Mouse (Mus musculus): Measurements from ENCODE around the gene Schip1. TPM values are rescaled to one million over a fixed set of nuclear protein-coding genes. Genes with fewer than 3 reads are reported as not detected.
A peak's percentile ranks its signal among the peaks of the same experiment; 100 is the strongest.

Gene Schip1
- polyA plus RNA-seq, 1 experiment from 2014 or later: 60.3 TPM

- H3K36me3 ChIP-seq (ENCODE audit: control insufficient read depth, insufficient read depth): no peaks in the 10 kb centered on the region
- H3K9me3 ChIP-seq (replicated peaks; ENCODE audit: control insufficient read depth, low read length): no peaks in the 10 kb centered on the region
- ATAC-seq (replicated peaks; ENCODE audit: extremely low read depth, insufficient read depth, low FRiP score): no peak
- no peak overlapping the region for H3K27ac ChIP-seq (ENCODE audit: low read length)
- WGBS: 69% methylated on average over 4 of the region's 4 CpGs
- H3K4me3 ChIP-seq (ENCODE audit: low read length): no peak overlapping the region
- no peaks in the 10 kb centered on the region for H3K27me3 ChIP-seq (ENCODE audit: control insufficient read depth, insufficient read depth, low read length)
- H3K9ac ChIP-seq (ENCODE audit: low read length): no peak overlapping the region
- H3K4me1 ChIP-seq (ENCODE audit: control insufficient read depth, insufficient read depth, low read length): no peaks in the 10 kb centered on the region
- no peak overlapping the region for H3K4me2 ChIP-seq (ENCODE audit: low read depth, low read length)
Observed at GRCm38 (mm10) chr3:68101343-68101742, 36.7 kb downstream of the Schip1 start.

GRCm38 (mm10) chr3:68105081-68105685, 40.6 kb downstream of the Schip1 start:
- Histone ChIP-seq H3K36me3 (ENCODE audit: control insufficient read depth, insufficient read depth) (no peaks in the 10 kb centered on the region), H3K27ac (ENCODE audit: low read length) (no peak overlapping the region), H3K4me2 (ENCODE audit: low read depth, low read length) (no peak overlapping the region), H3K27me3 (ENCODE audit: control insufficient read depth, insufficient read depth, low read length) (no peaks in the 10 kb centered on the region), H3K4me3 (ENCODE audit: low read length) (no peak overlapping the region), H3K9ac (ENCODE audit: low read length) (no peak overlapping the region), H3K4me1 (ENCODE audit: control insufficient read depth, insufficient read depth, low read length) (no peaks in the 10 kb centered on the region), H3K9me3 (replicated peaks; ENCODE audit: control insufficient read depth, low read length) (no peaks in the 10 kb centered on the region)
- no peak for ATAC-seq (replicated peaks; ENCODE audit: extremely low read depth, insufficient read depth, low FRiP score)
- WGBS: 55% methylated on average over 2 of the region's 2 CpGs

GRCm38 (mm10) chr3:68121338-68121737, 56.7 kb downstream of the Schip1 start:
- Histone ChIP-seq H3K9me3 (replicated peaks; ENCODE audit: control insufficient read depth, low read length) (no peaks in the 10 kb centered on the region), H3K36me3 (ENCODE audit: control insufficient read depth, insufficient read depth) (no peaks in the 10 kb centered on the region), H3K27ac (ENCODE audit: low read length) (0 out of 2 replicates have a peak overlapping the region, but pooled peaks have one; percentile 55), H3K27me3 (ENCODE audit: control insufficient read depth, insufficient read depth, low read length) (no peaks in the 10 kb centered on the region), H3K4me2 (ENCODE audit: low read depth, low read length) (no peak overlapping the region), H3K4me1 (ENCODE audit: control insufficient read depth, insufficient read depth, low read length) (peaks cover 10% of the 10 kb centered on the region), H3K4me3 (ENCODE audit: low read length) (no peak overlapping the region), H3K9ac (ENCODE audit: low read length) (no peak overlapping the region)
- 9% methylated on average over 5 of the region's 5 CpGs for WGBS
- ATAC-seq (replicated peaks; ENCODE audit: extremely low read depth, insufficient read depth, low FRiP score): peak; percentile 60; the same call in 1 of the 2 replicates

GRCm38 (mm10) chr3:68126284-68126856, 61.8 kb downstream of the Schip1 start:
- H3K9ac ChIP-seq (ENCODE audit: low read length): no peak overlapping the region
- 69% methylated on average over 6 of the region's 6 CpGs for WGBS
- H3K9me3 ChIP-seq (replicated peaks; ENCODE audit: control insufficient read depth, low read length): no peaks in the 10 kb centered on the region

GRCm38 (mm10) chr3:68130386-68130785, 65.8 kb downstream of the Schip1 start:
- H3K4me1 ChIP-seq (ENCODE audit: control insufficient read depth, insufficient read depth, low read length): no peaks in the 10 kb centered on the region
- ATAC-seq (replicated peaks; ENCODE audit: extremely low read depth, insufficient read depth, low FRiP score): no peak
- no peak overlapping the region for H3K27ac ChIP-seq (ENCODE audit: low read length)
- H3K4me3 ChIP-seq (ENCODE audit: low read length): no peak overlapping the region
- no peak overlapping the region for H3K4me2 ChIP-seq (ENCODE audit: low read depth, low read length)
- no peaks in the 10 kb centered on the region for H3K27me3 ChIP-seq (ENCODE audit: control insufficient read depth, insufficient read depth, low read length)
- 81% methylated on average over 1 of the region's 1 CpGs for WGBS
- H3K36me3 ChIP-seq (ENCODE audit: control insufficient read depth, insufficient read depth): no peaks in the 10 kb centered on the region
- H3K9me3 ChIP-seq (replicated peaks; ENCODE audit: control insufficient read depth, low read length): no peaks in the 10 kb centered on the region
- no peak overlapping the region for H3K9ac ChIP-seq (ENCODE audit: low read length)

More at GRCm38 (mm10) chr3:68126284-68126856, 61.8 kb downstream of the Schip1 start:
- Histone ChIP-seq H3K27me3 (ENCODE audit: control insufficient read depth, insufficient read depth, low read length) (no peaks in the 10 kb centered on the region), H3K4me3 (ENCODE audit: low read length) (no peak overlapping the region), H3K4me1 (ENCODE audit: control insufficient read depth, insufficient read depth, low read length) (peaks cover 5% of the 10 kb centered on the region; the same call in 1 of the 2 replicates), H3K36me3 (ENCODE audit: control insufficient read depth, insufficient read depth) (no peaks in the 10 kb centered on the region), H3K27ac (ENCODE audit: low read length) (no peak overlapping the region), H3K4me2 (ENCODE audit: low read depth, low read length) (no peak overlapping the region)
- no peak for ATAC-seq (replicated peaks; ENCODE audit: extremely low read depth, insufficient read depth, low FRiP score)

GRCm38 (mm10) chr3:68138833-68139627, 74.4 kb downstream of the Schip1 start:
- H3K27me3 ChIP-seq (ENCODE audit: control insufficient read depth, insufficient read depth, low read length): no peaks in the 10 kb centered on the region
- no peak overlapping the region for H3K4me2 ChIP-seq (ENCODE audit: low read depth, low read length)
- H3K9me3 ChIP-seq (replicated peaks; ENCODE audit: control insufficient read depth, low read length): no peaks in the 10 kb centered on the region
- H3K4me3 ChIP-seq (ENCODE audit: low read length): no peak overlapping the region
- H3K4me1 ChIP-seq (ENCODE audit: control insufficient read depth, insufficient read depth, low read length): no peaks in the 10 kb centered on the region
- no peaks in the 10 kb centered on the region for H3K36me3 ChIP-seq (ENCODE audit: control insufficient read depth, insufficient read depth)
- 69% methylated on average over 5 of the region's 5 CpGs for WGBS
- no peak for ATAC-seq (replicated peaks; ENCODE audit: extremely low read depth, insufficient read depth, low FRiP score)
- no peak overlapping the region for H3K9ac ChIP-seq (ENCODE audit: low read length)
- no peak overlapping the region for H3K27ac ChIP-seq (ENCODE audit: low read length)

- H3K9me3 ChIP-seq (replicated peaks; ENCODE audit: control insufficient read depth, low read length): no peaks in the 10 kb centered on the region
- WGBS: 80% methylated on average over 8 of the region's 8 CpGs
Observed at GRCm38 (mm10) chr3:68150688-68151087, 86.1 kb downstream of the Schip1 start.

GRCm38 (mm10) chr3:68160175-68160574, 95.6 kb downstream of the Schip1 start:
- Histone ChIP-seq H3K4me1 (ENCODE audit: control insufficient read depth, insufficient read depth, low read length) (no peaks in the 10 kb centered on the region), H3K27ac (ENCODE audit: low read length) (no peak overlapping the region), H3K4me2 (ENCODE audit: low read depth, low read length) (no peak overlapping the region), H3K27me3 (ENCODE audit: control insufficient read depth, insufficient read depth, low read length) (no peaks in the 10 kb centered on the region), H3K4me3 (ENCODE audit: low read length) (no peak overlapping the region), H3K9me3 (replicated peaks; ENCODE audit: control insufficient read depth, low read length) (no peaks in the 10 kb centered on the region), H3K9ac (ENCODE audit: low read length) (no peak overlapping the region), H3K36me3 (ENCODE audit: control insufficient read depth, insufficient read depth) (no peaks in the 10 kb centered on the region)
- 70% methylated on average over 1 of the region's 1 CpGs for WGBS
- ATAC-seq (replicated peaks; ENCODE audit: extremely low read depth, insufficient read depth, low FRiP score): no peak

More at GRCm38 (mm10) chr3:68150688-68151087, 86.1 kb downstream of the Schip1 start:
- Histone ChIP-seq H3K36me3 (ENCODE audit: control insufficient read depth, insufficient read depth) (no peaks in the 10 kb centered on the region), H3K4me2 (ENCODE audit: low read depth, low read length) (no peak overlapping the region), H3K4me3 (ENCODE audit: low read length) (no peak overlapping the region), H3K4me1 (ENCODE audit: control insufficient read depth, insufficient read depth, low read length) (no peaks in the 10 kb centered on the region), H3K27ac (ENCODE audit: low read length) (no peak overlapping the region), H3K9ac (ENCODE audit: low read length) (no peak overlapping the region), H3K27me3 (ENCODE audit: control insufficient read depth, insufficient read depth, low read length) (no peaks in the 10 kb centered on the region)
- no peak for ATAC-seq (replicated peaks; ENCODE audit: extremely low read depth, insufficient read depth, low FRiP score)

GRCm38 (mm10) chr3:68160760-68161159, 96.2 kb downstream of the Schip1 start:
- Histone ChIP-seq H3K27ac (ENCODE audit: low read length) (no peak overlapping the region), H3K9ac (ENCODE audit: low read length) (no peak overlapping the region), H3K4me3 (ENCODE audit: low read length) (no peak overlapping the region), H3K9me3 (replicated peaks; ENCODE audit: control insufficient read depth, low read length) (no peaks in the 10 kb centered on the region), H3K36me3 (ENCODE audit: control insufficient read depth, insufficient read depth) (no peaks in the 10 kb centered on the region), H3K4me1 (ENCODE audit: control insufficient read depth, insufficient read depth, low read length) (no peaks in the 10 kb centered on the region), H3K4me2 (ENCODE audit: low read depth, low read length) (no peak overlapping the region), H3K27me3 (ENCODE audit: control insufficient read depth, insufficient read depth, low read length) (no peaks in the 10 kb centered on the region)
- ATAC-seq (replicated peaks; ENCODE audit: extremely low read depth, insufficient read depth, low FRiP score): no peak
- 58% methylated on average over 3 of the region's 3 CpGs for WGBS
